Mouse (Mus musculus) G1E (cell line): ENCODE results near the gene Cdh15.

Experiments used
- CTCF ChIP-seq: IDR thresholded peaks from 2 replicates; pipeline ENCODE4 v1.5.1; 2012; ENCODE audit warnings: low read depth, low read length, inconsistent platforms, mixed read lengths
- GATA1 ChIP-seq: IDR thresholded peaks from 2 replicates; pipeline ENCODE4 v1.6.1; 2012; ENCODE audit warnings: borderline replicate concordance, low read length, inconsistent platforms, mixed read lengths

DNA sequence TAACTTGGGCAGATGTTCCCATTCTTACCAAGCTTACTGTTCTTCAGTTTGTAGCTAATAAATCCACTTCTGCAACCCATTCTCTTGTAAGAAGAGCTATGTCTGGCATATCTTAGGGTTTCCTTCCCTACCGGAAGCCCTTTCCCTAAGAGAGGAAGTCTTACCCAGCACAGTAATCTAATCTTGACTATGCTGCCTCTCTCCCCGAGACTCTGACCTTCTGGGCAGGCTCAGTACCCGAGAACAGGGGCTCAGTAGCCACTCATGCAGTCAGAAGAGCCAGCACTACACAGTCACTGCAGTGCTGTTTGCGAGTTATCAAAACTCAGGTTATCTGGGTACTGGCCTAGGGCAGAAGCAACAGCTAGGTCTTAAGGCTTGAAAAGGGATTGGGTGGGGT, 50.3 kb downstream of the Cdh15 start:
- no peak for TF ChIP-seq CTCF
- TF ChIP-seq GATA1: no peak
